32 mouse cellular contexts compared by ENCODE assay signal in the genomic region with DNA sequence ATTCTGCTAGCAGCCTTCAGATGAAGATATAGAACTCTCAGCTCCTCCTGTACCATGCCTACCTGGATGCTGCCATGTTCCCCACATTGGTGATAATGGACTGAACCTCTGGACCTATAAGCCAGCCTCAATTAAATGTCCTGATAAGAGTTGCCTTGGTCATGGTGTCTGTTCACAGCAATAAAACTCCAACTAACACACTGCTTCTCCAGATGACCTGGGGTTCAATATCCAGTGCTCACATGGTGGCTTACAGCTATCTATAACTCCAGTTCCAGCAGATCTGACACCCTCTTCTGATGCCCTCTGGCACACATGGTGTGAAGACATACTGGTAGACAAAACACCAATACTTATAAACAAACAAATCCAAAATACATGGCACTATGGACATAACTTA.
"Had no signal": no experiment of that assay in that cellular context is flagged by ENCODE, and none has a peak within 500 bp of the region (broad histone marks: within the 10 kb centered on the region; RNA-seq: fewer than 3 reads in every experiment).

No protein-coding gene starts in this region.

- H3K9me3 ChIP-seq: limb, embryonic 10.5 days; limb, embryonic 12.5 days; limb, embryonic 13.5 days; limb, embryonic 15.5 days; liver, embryonic 12.5 days; liver, embryonic 13.5 days; liver, embryonic 15.5 days; lung, embryonic 15.5 days; megakaryocyte, embryonic 14.5 days; midbrain, embryonic 10.5 days; midbrain, embryonic 12.5 days; midbrain, embryonic 13.5 days; midbrain, embryonic 15.5 days; neural tube, embryonic 12.5 days had no signal

- H3K27ac ChIP-seq: limb, embryonic 10.5 days; limb, embryonic 12.5 days; limb, embryonic 13.5 days; limb, embryonic 15.5 days; liver, embryonic 12.5 days; liver, embryonic 13.5 days; liver, embryonic 14.5 days; liver, embryonic 15.5 days; lung, embryonic 15.5 days; macrophage; midbrain, embryonic 10.5 days; midbrain, embryonic 12.5 days; midbrain, embryonic 13.5 days; midbrain, embryonic 15.5 days; neural tube, embryonic 12.5 days had no signal

- H3K4me3 ChIP-seq: limb, embryonic 10.5 days; limb, embryonic 12.5 days; limb, embryonic 13.5 days; limb, embryonic 15.5 days; liver, embryonic 12.5 days; liver, embryonic 13.5 days; liver, embryonic 15.5 days; lung, embryonic 15.5 days; megakaryocyte, embryonic 14.5 days; midbrain, embryonic 10.5 days; midbrain, embryonic 12.5 days; midbrain, embryonic 13.5 days; midbrain, embryonic 15.5 days; myocyte; neural tube, embryonic 12.5 days had no signal

- H3K9ac ChIP-seq: limb, embryonic 12.5 days; limb, embryonic 13.5 days; limb, embryonic 15.5 days; liver, embryonic 12.5 days; liver, embryonic 13.5 days; liver, embryonic 14.5 days; liver, embryonic 15.5 days; liver, postnatal 0 days; lung, embryonic 14.5 days; lung, embryonic 15.5 days; midbrain, embryonic 12.5 days; midbrain, embryonic 13.5 days; midbrain, embryonic 15.5 days; neural tube, embryonic 12.5 days had no signal

- H3K4me1 ChIP-seq: limb, embryonic 10.5 days; limb, embryonic 12.5 days; limb, embryonic 13.5 days; limb, embryonic 15.5 days; liver, embryonic 12.5 days; liver, embryonic 13.5 days; liver, embryonic 15.5 days; lung, embryonic 15.5 days; midbrain, embryonic 15.5 days; neural tube, embryonic 12.5 days had no signal

- DNase-seq: left cerebral cortex, postnatal 4 days; liver; liver, embryonic 13.5 days; liver, postnatal 0 days; lung, adult 18-20 months; lung, adult 2 months; lung, embryonic 14.5 days; lung, postnatal 10 days; lung, postnatal 14 days; lung, postnatal 36 days; lung, postnatal 4 days; midbrain, embryonic 14.5 days had no signal

- H3K27me3 ChIP-seq: limb, embryonic 12.5 days; limb, embryonic 13.5 days; limb, embryonic 15.5 days; liver, embryonic 12.5 days; liver, embryonic 15.5 days; lung, embryonic 15.5 days; megakaryocyte, embryonic 14.5 days; midbrain, embryonic 12.5 days; midbrain, embryonic 13.5 days; midbrain, embryonic 15.5 days; neural tube, embryonic 12.5 days had no signal

- ATAC-seq: liver, embryonic 12.5 days; liver, postnatal 0 days; lung, postnatal 0 days; midbrain, embryonic 13.5 days; midbrain, embryonic 15.5 days; midbrain, embryonic 16.5 days had no signal

- H3K4me2 ChIP-seq: limb, embryonic 12.5 days; limb, embryonic 13.5 days; limb, embryonic 15.5 days; liver, embryonic 11.5 days; liver, embryonic 12.5 days; liver, embryonic 13.5 days; liver, embryonic 15.5 days; lung, embryonic 14.5 days; lung, embryonic 15.5 days; midbrain, embryonic 11.5 days; midbrain, embryonic 12.5 days; midbrain, embryonic 13.5 days; midbrain, embryonic 15.5 days; neural tube, embryonic 12.5 days had no signal

- H3K36me3 ChIP-seq: limb, embryonic 10.5 days; limb, embryonic 12.5 days; limb, embryonic 13.5 days; limb, embryonic 15.5 days; liver, embryonic 12.5 days; liver, embryonic 13.5 days; liver, embryonic 15.5 days; lung, embryonic 15.5 days; midbrain, embryonic 10.5 days; midbrain, embryonic 12.5 days; midbrain, embryonic 13.5 days; midbrain, embryonic 15.5 days; neural tube, embryonic 12.5 days had no signal
